Mouse (Mus musculus): ENCODE measurements around the gene Dusp1. TPM values are rescaled to one million over a fixed set of nuclear protein-coding genes. Genes with fewer than 3 reads are reported as not detected.
A peak's percentile ranks its signal among the peaks of the same experiment; 100 is the strongest.

Dusp1 gene
- polyA plus RNA-seq, 1 experiment from 2014 or later: 21.7 TPM

DNA sequence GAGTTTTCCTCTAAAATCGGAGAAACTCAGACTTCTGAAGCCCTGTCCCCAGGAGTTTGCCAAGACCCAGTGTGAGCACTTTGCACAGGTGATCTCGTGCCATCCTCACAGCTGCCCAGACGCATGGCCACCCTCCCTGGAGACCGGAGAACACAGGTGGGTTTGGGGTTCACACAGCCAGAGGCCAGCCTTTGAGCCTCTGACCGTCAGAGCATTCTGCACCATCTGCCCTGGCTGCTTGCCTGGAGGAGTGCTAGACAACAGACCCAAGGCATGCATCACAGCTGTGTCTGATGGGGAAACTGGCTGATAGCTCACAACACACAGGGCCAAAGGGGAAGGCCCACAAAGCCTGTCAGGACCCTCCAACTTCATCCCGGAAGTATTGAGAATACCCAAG is 82.3 kb downstream of the Dusp1 start:
- Histone ChIP-seq H3K36me3 (no peaks in the 10 kb centered on the region), H3K27ac (replicated peaks) (no peak overlapping the region), H3K27me3 (ENCODE audit: low read depth, poor library complexity, severe bottlenecking) (no peaks in the 10 kb centered on the region), H3K4me3 (no peak overlapping the region), H3K9me3 (replicated peaks) (no peaks in the 10 kb centered on the region), H3K4me1 (no peaks in the 10 kb centered on the region)
- DNase-seq (ENCODE audit: low spot score): no peak
- 85% methylated on average over 6 of the region's 6 CpGs for WGBS

DNA sequence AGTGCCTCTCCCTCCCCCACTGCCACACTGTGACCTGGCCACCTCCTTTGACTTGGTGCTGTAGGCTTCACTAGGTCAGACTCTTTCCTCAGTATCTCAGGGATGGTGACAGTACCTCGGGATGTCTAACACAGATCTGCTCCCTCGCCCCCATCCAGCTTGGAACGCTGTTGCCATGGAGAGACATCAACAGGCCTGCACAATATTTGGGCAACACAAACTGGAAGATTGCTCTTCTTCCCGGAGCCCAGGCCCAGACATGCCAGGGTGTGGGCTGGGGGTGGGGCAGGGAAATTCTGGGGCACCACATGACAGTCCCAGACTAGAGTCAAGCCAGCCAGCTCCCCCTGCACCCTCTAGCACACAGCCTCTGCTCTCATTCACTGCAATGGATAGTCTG is 83.3 kb downstream of the Dusp1 start:
- no peak overlapping the region for H3K27ac ChIP-seq (replicated peaks)
- no peaks in the 10 kb centered on the region for H3K9me3 ChIP-seq (replicated peaks)
- H3K4me3 ChIP-seq: no peak overlapping the region
- 85% methylated on average over 4 of the region's 4 CpGs for WGBS
- no peaks in the 10 kb centered on the region for H3K27me3 ChIP-seq (ENCODE audit: low read depth, poor library complexity, severe bottlenecking)
- no peaks in the 10 kb centered on the region for H3K4me1 ChIP-seq
- no peaks in the 10 kb centered on the region for H3K36me3 ChIP-seq
- no peak for DNase-seq (ENCODE audit: low spot score)

DNA sequence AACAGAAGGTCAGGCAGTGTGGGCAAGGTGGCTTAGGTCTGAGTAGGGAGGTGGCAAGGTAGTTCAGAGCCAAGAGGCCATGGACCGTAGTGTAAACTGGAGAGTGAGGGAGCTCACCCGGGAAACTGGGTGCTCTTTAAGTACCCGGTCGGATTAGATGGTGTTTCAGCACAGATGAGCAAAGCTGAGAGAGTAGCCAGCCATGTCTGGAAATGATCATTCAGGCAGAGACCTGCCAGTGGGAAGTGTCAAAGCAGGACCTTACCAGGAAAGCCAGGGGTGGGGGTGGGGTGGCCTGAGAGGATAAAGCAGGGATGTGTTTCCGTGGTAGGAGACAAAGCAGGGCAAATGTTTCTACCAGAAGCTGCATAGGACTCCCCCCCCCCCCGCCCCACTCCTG is 85.1 kb downstream of the Dusp1 start:
- WGBS: 72% methylated on average over 6 of the region's 6 CpGs
- no peaks in the 10 kb centered on the region for H3K9me3 ChIP-seq (replicated peaks)
- no peaks in the 10 kb centered on the region for H3K27me3 ChIP-seq (ENCODE audit: low read depth, poor library complexity, severe bottlenecking)
- no peaks in the 10 kb centered on the region for H3K4me1 ChIP-seq
- no peak for DNase-seq (ENCODE audit: low spot score)
- no peak overlapping the region for H3K27ac ChIP-seq (replicated peaks)
- no peaks in the 10 kb centered on the region for H3K36me3 ChIP-seq
- H3K4me3 ChIP-seq: no peak overlapping the region

DNA sequence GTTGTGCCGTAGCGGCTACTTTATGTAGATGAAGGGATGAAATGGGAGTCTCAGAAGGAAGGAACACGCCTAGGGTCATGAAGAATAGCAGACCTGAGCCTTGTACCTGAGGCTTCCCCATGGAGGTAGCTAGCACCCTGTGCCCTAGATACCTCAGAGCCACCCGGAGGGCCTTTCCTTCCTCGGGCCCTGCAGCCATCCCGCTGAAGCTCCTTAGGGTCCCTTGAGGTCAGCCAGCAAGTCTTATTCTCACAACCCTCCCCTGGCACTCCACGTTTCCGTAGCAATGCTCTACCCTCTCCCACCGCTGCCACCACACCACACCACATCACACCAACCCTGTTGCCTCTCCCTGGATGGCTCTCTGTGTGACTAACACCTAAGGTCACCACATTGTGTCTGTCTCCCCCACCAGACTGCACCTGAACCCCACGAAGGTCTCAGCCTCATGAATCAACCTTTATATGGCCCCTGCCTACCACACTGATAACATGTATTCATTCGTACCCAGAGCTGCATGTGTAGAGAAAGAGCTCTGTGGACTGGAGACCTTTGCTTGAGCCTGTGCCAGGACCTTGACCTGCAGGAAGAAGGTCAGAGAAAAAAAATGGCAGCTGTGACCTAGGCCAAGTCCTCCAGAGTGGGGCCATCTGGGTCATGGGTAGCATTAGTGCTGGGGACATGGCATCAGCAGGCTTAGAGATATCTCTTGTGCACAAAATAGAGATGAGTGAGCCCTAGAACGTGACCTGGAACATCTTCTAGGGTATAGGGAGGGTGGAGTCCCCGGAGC is 93.6 kb downstream of the Dusp1 start:
- peaks cover 12% of the 10 kb centered on the region; the same call in 1 of the 2 replicates for H3K27me3 ChIP-seq (ENCODE audit: low read depth, poor library complexity, severe bottlenecking)
- H3K36me3 ChIP-seq: no peaks in the 10 kb centered on the region
- H3K9me3 ChIP-seq (replicated peaks): no peaks in the 10 kb centered on the region
- no peak for DNase-seq (ENCODE audit: low spot score)
- 83% methylated on average over 13 of the region's 13 CpGs for WGBS
- H3K27ac ChIP-seq (replicated peaks): no peak overlapping the region
- peaks cover 5% of the 10 kb centered on the region for H3K4me1 ChIP-seq
- no peak overlapping the region for H3K4me3 ChIP-seq

DNA sequence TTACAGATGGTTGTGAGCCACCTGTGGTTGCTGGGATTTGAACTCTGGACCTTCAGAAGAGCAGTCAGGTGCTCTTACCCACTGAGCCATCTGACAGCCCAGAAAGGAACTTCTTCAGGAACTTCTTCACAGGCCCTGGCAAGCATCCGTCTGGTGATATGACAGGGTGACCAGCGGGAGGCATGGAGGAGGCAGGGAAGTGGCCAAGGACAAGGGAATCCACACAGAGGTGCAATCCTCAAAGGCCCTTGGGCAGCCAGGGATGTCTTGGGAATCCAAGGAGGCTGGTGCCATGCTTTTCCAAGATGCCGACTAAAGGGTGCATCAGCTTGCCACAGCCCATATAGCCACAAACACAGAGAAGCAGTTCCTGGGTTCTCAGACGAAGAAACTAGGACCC is 94.3 kb downstream of the Dusp1 start:
- DNase-seq (ENCODE audit: low spot score): no peak
- Histone ChIP-seq H3K4me3 (no peak overlapping the region), H3K27me3 (ENCODE audit: low read depth, poor library complexity, severe bottlenecking) (peaks cover 14% of the 10 kb centered on the region; the same call in 1 of the 2 replicates), H3K9me3 (replicated peaks) (no peaks in the 10 kb centered on the region), H3K27ac (replicated peaks) (no peak overlapping the region), H3K4me1 (peaks cover 7% of the 10 kb centered on the region), H3K36me3 (no peaks in the 10 kb centered on the region)
- 87% methylated on average over 4 of the region's 4 CpGs for WGBS

DNA sequence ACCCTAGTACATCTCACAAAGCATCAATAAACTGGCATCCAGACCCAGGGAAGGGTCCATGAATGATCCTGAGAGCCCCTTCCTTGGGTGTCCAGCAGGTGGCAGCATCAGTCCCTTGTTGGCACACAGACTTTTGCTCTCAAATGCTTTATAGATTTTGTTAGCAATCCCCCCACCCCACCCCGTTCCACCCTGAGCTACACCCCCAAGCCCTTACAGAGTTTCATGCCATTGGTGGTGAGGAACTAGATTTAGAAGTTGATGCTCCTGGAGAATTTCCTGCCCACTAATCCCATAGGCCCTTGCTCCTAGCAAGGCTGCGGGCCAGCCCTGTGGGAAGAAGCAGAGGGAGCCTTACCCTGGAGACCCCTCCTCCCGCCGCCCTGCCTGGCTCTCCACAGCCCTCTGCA is 95.2 kb downstream of the Dusp1 start:
- Histone ChIP-seq H3K9me3 (replicated peaks) (no peaks in the 10 kb centered on the region), H3K27me3 (ENCODE audit: low read depth, poor library complexity, severe bottlenecking) (peaks cover 14% of the 10 kb centered on the region; the same call in 1 of the 2 replicates), H3K36me3 (no peaks in the 10 kb centered on the region), H3K4me1 (peaks cover 12% of the 10 kb centered on the region), H3K27ac (replicated peaks) (peak overlapping the region; percentile 69), H3K4me3 (peak overlapping the region; percentile 30)
- whole genome bisulfite sequencing: 5% methylated on average over 4 of the region's 4 CpGs
- DNase-seq (ENCODE audit: low spot score): peak; percentile 78

DNA sequence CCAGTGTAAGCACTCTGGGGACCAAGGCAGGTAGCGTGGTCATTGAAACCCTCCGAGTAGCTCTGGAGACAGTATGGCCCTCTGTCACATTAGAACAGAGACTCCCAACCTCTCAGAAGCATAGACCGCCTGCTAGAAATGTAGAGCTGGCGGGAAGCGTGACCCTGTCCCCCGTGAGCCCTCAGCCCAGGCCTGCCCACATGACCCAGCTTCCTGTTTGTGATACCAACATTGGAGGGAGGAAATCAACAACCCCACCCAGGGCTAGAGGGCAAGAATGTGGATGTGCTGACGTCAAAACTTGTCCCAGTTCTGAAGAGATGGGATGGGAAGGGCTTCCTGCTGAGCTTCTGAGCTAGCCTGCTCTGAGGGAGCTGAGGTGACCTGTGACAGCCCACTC is 97.0 kb downstream of the Dusp1 start:
- DNase-seq (ENCODE audit: low spot score): no peak
- H3K9me3 ChIP-seq (replicated peaks): no peaks in the 10 kb centered on the region
- peaks cover 14% of the 10 kb centered on the region; the same call in 1 of the 2 replicates for H3K27me3 ChIP-seq (ENCODE audit: low read depth, poor library complexity, severe bottlenecking)
- WGBS: 81% methylated on average over 7 of the region's 7 CpGs
- no peaks in the 10 kb centered on the region for H3K36me3 ChIP-seq
- no peak overlapping the region for H3K4me3 ChIP-seq
- no peak overlapping the region for H3K27ac ChIP-seq (replicated peaks)
- peaks cover 12% of the 10 kb centered on the region for H3K4me1 ChIP-seq

DNA sequence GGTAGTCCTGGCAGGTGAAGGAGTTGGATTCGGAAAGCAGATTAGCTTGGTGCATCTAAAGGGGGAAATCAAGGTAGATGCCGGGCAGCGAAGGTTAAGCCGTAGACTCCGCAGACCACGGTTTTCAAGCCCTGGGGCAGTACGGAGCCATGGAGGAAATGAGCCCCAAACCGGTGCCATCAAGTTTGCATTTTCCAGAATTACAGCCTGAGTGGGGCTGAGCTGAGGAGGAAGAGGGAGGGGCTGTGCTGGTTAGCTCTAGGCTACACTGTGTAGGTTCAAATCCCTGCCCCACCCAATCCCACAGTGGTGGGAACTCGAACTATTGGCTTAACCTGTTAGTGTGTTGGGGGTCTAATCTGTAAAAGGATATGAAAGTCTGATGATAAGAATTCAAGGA is 97.4 kb downstream of the Dusp1 start:
- H3K36me3 ChIP-seq: no peaks in the 10 kb centered on the region
- H3K4me1 ChIP-seq: peaks cover 12% of the 10 kb centered on the region
- H3K4me3 ChIP-seq: no peak overlapping the region
- no peak overlapping the region for H3K27ac ChIP-seq (replicated peaks)
- no peak for DNase-seq (ENCODE audit: low spot score)
- WGBS: 83% methylated on average over 9 of the region's 9 CpGs
- H3K9me3 ChIP-seq (replicated peaks): no peaks in the 10 kb centered on the region
- peaks cover 12% of the 10 kb centered on the region; the same call in 1 of the 2 replicates for H3K27me3 ChIP-seq (ENCODE audit: low read depth, poor library complexity, severe bottlenecking)

DNA sequence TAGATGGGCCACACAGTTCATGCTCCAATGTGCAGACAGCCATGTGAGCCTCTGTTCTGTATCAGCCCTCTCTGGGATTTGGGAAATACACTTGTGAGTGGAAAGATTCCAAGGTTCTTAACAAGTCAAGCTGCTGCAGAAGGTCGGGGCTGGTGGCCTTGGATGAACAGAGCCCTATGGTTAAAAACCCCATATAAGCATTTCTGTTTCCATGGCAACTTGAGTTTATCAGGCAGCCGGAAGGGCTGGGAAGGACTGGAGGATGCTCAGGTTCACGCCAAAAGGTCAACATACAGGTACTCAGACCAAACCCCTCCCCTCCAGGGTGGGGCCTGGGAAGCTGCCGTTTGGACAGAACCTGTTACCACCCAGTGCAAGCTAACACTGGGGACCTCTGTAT is 97.9 kb downstream of the Dusp1 start:
- WGBS: 56% methylated on average over 4 of the region's 4 CpGs
- DNase-seq (ENCODE audit: low spot score): no peak
- Histone ChIP-seq H3K4me1 (peaks cover 12% of the 10 kb centered on the region), H3K36me3 (no peaks in the 10 kb centered on the region), H3K4me3 (no peak overlapping the region), H3K27me3 (ENCODE audit: low read depth, poor library complexity, severe bottlenecking) (peaks cover 9% of the 10 kb centered on the region; the same call in 1 of the 2 replicates), H3K27ac (replicated peaks) (no peak overlapping the region), H3K9me3 (replicated peaks) (no peaks in the 10 kb centered on the region)

DNA sequence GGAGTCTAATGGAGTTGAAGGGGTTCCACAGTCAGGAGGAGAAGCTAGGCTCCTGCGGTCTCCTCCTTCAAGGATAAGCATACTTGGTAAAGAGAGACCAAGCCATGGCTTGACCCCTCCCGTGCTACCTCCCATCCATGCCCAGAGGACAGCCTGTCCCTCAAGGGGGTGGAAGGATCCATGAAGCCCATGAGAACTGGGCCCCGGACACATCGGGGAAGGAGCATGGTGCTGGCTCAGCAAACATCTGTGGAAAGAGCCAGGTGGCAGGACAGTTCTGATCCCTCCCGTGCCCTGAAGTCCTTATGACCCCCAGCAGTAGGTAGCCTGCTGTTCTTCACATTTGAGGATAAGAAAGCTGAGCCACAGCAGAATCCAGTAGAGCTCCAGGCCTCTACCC is 98.5 kb downstream of the Dusp1 start:
- Histone ChIP-seq H3K4me1 (peaks cover 12% of the 10 kb centered on the region), H3K27me3 (ENCODE audit: low read depth, poor library complexity, severe bottlenecking) (peaks cover 9% of the 10 kb centered on the region; the same call in 1 of the 2 replicates)
- DNase-seq (ENCODE audit: low spot score): no peak

DNA sequence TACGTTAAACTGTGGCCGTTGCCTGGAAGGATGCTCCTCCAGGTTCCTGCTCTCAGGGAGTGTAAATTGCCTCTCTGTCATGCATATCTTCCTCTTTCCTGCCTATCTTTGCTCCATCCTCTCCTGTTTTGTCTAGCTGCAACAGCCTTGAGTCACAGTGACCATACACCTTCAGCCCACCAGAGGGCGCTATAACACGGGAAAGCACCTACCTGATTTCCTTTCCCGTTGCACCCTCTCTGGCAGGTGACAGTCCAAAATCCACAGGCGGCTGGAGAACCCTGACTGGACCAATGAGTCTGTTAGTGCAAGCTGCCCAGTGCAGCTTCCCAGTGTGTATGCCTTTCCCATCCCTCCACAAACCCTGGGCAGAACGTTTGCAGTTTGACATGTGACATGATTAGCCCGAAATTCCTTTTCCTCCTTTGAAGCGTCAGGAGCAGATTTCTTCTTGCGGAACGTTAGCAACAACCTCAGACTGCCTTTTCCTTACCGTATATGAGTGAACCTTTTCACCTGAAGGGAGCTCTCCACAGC is 99.2 kb downstream of the Dusp1 start:
- Histone ChIP-seq H3K36me3 (no peaks in the 10 kb centered on the region), H3K27me3 (ENCODE audit: low read depth, poor library complexity, severe bottlenecking) (peaks cover 12% of the 10 kb centered on the region; the same call in 1 of the 2 replicates), H3K27ac (replicated peaks) (no peak overlapping the region), H3K4me3 (no peak overlapping the region), H3K4me1 (peaks cover 12% of the 10 kb centered on the region), H3K9me3 (replicated peaks) (no peaks in the 10 kb centered on the region)
- DNase-seq (ENCODE audit: low spot score): peak; percentile 76
- WGBS: 35% methylated on average over 12 of the region's 12 CpGs

More for the DNA sequence above, 98.5 kb downstream of the Dusp1 start:
- Histone ChIP-seq H3K36me3 (no peaks in the 10 kb centered on the region), H3K9me3 (replicated peaks) (no peaks in the 10 kb centered on the region), H3K27ac (replicated peaks) (no peak overlapping the region), H3K4me3 (no peak overlapping the region)
- WGBS: 87% methylated on average over 5 of the region's 5 CpGs

DNA sequence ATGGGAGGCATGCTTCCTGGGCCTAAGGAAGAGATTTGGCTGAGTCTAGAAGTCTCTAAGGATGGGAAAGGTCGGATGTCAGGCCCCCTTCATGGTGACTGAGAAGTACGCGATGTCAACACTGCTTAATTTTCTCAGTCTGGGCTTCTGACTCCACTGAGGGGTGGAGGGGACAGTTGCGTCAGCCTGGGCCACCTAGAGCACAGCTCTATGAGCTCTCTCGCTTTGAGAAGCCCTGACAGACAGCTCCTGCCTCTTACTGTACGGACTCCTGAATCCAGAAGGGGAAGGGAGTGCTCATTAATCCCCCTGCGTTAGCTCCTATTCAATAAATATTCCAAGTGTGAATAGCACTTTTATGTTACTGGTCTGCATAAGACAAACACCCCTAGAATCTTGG is 103.9 kb downstream of the Dusp1 start:
- Histone ChIP-seq H3K4me1 (peaks cover 11% of the 10 kb centered on the region; the same call in 1 of the 2 replicates), H3K27ac (replicated peaks) (no peak overlapping the region), H3K9me3 (replicated peaks) (no peaks in the 10 kb centered on the region), H3K4me3 (no peak overlapping the region), H3K36me3 (no peaks in the 10 kb centered on the region), H3K27me3 (ENCODE audit: low read depth, poor library complexity, severe bottlenecking) (peaks cover 3% of the 10 kb centered on the region; the same call in 1 of the 2 replicates)
- 69% methylated on average over 7 of the region's 7 CpGs for WGBS
- DNase-seq (ENCODE audit: low spot score): no peak

DNA sequence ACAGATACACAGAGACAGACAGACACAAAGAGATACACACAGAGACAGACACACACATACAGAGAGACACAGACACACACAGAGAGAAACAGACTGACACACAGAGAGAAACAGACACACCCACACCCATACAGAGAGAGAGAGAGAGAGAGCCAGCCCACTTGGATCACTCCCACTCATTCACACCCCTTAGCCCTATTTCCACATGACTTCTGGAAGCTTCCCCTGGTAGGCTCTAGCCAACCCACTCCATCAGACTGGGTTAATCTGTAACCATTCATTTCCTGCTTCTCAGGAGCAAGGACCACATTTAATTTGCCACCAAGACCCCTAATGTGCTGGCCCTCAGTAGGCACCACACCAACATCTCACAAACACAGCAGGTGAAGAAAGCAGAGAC is 104.4 kb downstream of the Dusp1 start:
- Histone ChIP-seq H3K9me3 (replicated peaks) (no peaks in the 10 kb centered on the region), H3K4me1 (peaks cover 7% of the 10 kb centered on the region; the same call in 1 of the 2 replicates), H3K36me3 (no peaks in the 10 kb centered on the region), H3K4me3 (no peak overlapping the region), H3K27ac (replicated peaks) (no peak overlapping the region), H3K27me3 (ENCODE audit: low read depth, poor library complexity, severe bottlenecking) (peaks cover 3% of the 10 kb centered on the region; the same call in 1 of the 2 replicates)
- no peak for DNase-seq (ENCODE audit: low spot score)
